Mouse (Mus musculus) brain, adult 2 months (tissue): ENCODE data around the gene Gm13272.
"Not testable (repeated sequence)": the region's sequence is repeated elsewhere in the genome, so short reads cannot be mapped to it uniquely, and the experiment has no call there.

Experiments used
- DNase-seq: peaks from one replicate; pipeline ENCODE4 v3.0.0; 2011; ENCODE audit warnings: low read depth, low spot score

The Gm13272 gene

DNA sequence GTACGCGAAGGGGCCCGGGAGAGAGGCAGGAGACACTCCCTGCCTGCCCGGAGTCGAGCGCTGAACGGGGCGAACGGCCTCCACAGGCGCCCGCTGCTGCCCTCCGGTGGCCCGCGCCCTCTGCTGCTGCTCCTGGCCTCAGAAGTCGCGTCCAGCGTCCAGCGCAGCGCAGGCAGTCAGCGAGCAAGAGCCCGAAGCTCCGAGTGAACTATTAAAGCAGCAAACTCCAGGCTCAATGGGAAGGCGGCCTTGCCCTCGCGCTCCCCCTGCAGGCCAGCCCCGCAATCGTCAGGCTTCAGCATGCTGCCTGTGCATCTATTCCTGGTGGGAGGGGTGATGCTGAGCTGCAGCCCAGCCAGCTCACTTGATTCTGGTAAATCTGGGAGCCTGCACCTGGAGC is 5.8 kb downstream of the Gm13272 start, which contains the start of gene Gm13276:
Gm13276 (plus strand) TSS at position 301 of the 400 bp plus-strand sequence.
- DNase-seq, result not testable (repeated sequence)

DNA sequence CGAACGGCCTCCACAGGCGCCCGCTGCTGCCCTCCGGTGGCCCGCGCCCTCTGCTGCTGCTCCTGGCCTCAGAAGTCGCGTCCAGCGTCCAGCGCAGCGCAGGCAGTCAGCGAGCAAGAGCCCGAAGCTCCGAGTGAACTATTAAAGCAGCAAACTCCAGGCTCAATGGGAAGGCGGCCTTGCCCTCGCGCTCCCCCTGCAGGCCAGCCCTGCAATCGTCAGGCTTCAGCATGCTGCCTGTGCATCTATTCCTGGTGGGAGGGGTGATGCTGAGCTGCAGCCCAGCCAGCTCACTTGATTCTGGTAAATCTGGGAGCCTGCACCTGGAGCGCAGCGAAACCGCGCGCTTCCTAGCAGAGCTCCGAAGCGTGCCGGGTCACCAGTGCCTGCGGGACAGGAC is 8.8 kb downstream of the Gm13272 start, which contains the start of gene Gm13277:
Gm13277 (plus strand) TSS at position 231 of the 400 bp plus-strand sequence.
- DNase-seq, result not testable (repeated sequence)

DNA sequence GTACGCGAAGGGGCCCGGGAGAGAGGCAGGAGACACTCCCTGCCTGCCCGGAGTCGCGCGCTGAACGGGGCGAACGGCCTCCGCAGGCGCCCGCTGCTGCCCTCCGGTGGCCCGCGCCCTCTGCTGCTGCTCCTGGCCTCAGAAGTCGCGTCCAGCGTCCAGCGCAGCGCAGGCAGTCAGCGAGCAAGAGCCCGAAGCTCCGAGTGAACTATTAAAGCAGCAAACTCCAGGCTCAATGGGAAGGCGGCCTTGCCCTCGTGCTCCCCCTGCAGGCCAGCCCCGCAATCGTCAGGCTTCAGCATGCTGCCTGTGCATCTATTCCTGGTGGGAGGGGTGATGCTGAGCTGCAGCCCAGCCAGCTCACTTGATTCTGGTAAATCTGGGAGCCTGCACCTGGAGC is 11.6 kb downstream of the Gm13272 start, which contains the start of gene Gm13278:
Gm13278 (plus strand) TSS at position 301 of the 400 bp plus-strand sequence.
- not testable (repeated sequence) for DNase-seq

DNA sequence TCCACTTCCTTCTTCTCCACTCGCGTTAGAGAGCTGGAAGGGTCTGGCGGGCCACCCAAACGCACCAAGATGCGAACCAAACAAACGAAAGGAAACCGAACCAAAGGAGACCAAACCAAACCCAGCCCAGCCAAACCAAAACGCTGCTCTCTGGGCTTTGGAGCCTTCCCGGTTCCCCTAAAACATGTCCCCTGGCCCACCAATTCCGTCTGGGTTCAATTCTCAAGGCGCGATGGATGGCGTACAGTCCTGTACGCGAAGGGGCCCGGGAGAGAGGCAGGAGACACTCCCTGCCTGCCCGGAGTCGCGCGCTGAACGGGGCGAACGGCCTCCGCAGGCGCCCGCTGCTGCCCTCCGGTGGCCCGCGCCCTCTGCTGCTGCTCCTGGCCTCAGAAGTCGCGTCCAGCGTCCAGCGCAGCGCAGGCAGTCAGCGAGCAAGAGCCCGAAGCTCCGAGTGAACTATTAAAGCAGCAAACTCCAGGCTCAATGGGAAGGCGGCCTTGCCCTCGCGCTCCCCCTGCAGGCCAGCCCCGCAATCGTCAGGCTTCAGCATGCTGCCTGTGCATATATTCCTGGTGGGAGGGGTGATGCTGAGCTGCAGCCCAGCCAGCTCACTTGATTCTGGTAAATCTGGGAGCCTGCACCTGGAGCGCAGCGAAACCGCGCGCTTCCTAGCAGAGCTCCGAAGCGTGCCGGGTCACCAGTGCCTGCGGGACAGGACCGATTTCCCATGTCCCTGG is 14.5 kb downstream of the Gm13272 start, which contains the start of gene Gm13275:
Gm13275 (plus strand) TSS at position 552 of the 740 bp plus-strand sequence.
- DNase-seq, result not testable (repeated sequence)

DNA sequence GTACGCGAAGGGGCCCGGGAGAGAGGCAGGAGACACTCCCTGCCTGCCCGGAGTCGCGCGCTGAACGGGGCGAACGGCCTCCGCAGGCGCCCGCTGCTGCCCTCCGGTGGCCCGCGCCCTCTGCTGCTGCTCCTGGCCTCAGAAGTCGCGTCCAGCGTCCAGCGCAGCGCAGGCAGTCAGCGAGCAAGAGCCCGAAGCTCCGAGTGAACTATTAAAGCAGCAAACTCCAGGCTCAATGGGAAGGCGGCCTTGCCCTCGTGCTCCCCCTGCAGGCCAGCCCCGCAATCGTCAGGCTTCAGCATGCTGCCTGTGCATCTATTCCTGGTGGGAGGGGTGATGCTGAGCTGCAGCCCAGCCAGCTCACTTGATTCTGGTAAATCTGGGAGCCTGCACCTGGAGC is 17.4 kb downstream of the Gm13272 start, which contains the start of gene Gm13279:
Gm13279 (plus strand) TSS at position 301 of the 400 bp plus-strand sequence.
- DNase-seq, result not testable (repeated sequence)

DNA sequence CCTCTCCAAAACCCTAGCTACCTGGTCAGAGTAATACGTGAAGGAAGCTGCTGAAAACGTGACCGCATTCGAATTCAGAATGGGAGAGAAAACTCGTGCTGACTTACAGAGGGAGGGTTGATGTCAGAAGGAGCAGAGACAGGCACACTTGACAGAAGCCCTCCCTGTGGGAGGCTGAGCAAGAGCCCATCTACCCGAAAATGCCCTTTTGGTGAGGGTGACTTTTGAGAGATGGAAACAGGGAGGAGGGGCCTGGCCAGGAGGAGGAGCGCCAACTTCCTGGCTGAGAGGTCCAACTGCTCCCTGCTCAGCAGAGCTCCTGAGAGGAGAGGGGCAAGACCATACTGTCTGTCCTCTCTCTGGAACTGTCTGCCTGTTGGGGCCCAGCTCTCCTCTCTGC is 19.7 kb downstream of the Gm13272 start, which contains the start of gene Gm13285:
Gm13285 (plus strand) TSS at position 301 of the 400 bp plus-strand sequence.
- not testable (repeated sequence) for DNase-seq

DNA sequence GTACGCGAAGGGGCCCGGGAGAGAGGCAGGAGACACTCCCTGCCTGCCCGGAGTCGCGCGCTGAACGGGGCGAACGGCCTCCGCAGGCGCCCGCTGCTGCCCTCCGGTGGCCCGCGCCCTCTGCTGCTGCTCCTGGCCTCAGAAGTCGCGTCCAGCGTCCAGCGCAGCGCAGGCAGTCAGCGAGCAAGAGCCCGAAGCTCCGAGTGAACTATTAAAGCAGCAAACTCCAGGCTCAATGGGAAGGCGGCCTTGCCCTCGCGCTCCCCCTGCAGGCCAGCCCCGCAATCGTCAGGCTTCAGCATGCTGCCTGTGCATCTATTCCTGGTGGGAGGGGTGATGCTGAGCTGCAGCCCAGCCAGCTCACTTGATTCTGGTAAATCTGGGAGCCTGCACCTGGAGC is 23.3 kb downstream of the Gm13272 start, which contains the start of gene Gm13287:
Gm13287 (plus strand) TSS at position 301 of the 400 bp plus-strand sequence.
- DNase-seq, result not testable (repeated sequence)

DNA sequence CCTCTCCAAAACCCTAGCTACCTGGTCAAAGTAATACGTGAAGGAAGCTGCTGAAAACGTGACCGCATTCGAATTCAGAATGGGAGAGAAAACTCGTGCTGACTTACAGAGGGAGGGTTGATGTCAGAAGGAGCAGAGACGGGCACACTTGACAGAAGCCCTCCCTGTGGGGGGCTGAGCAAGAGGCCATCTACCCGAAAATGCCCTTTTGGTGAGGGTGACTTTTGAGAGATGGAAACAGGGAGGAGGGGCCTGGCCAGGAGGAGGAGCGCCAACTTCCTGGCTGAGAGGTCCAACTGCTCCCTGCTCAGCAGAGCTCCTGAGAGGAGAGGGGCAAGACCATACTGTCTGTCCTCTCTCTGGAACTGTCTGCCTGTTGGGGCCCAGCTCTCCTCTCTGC is 25.6 kb downstream of the Gm13272 start, which contains the start of gene Gm13288:
Gm13288 (plus strand) TSS at position 301 of the 400 bp plus-strand sequence.
- not testable (repeated sequence) for DNase-seq

DNA sequence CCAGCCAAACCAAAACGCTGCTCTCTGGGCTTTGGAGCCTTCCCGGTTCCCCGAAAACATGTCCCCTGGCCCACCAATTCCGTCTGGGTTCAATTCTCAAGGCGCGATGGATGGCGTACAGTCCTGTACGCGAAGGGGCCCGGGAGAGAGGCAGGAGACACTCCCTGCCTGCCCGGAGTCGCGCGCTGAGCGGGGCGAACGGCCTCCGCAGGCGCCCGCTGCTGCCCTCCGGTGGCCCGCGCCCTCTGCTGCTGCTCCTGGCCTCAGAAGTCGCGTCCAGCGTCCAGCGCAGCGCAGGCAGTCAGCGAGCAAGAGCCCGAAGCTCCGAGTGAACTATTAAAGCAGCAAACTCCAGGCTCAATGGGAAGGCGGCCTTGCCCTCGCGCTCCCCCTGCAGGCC is 26.1 kb downstream of the Gm13272 start:
- not testable (repeated sequence) for DNase-seq

DNA sequence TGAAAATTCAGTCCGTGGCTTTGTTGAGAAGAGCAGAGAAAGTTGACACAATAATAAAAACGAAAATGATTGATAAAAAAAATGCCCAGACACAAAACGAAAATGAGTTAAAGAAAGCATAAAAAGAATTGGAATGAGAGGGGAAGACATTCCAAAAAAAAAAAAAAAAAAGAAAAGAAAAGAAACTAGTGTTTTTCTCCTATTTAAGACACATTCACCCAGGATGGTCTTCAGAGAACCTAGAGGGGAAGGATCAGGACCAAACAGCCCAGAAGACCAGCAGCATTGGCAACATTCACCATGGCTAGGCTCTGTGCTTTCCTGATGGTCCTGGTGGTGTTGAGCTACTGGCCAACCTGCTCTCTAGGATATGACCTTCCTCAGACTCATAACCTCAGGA is 36.3 kb downstream of the Gm13272 start, which contains the start of gene Ifna7:
Ifna7 (plus strand) TSS at position 301 of the 400 bp plus-strand sequence.
- DNase-seq, result no peak

DNA sequence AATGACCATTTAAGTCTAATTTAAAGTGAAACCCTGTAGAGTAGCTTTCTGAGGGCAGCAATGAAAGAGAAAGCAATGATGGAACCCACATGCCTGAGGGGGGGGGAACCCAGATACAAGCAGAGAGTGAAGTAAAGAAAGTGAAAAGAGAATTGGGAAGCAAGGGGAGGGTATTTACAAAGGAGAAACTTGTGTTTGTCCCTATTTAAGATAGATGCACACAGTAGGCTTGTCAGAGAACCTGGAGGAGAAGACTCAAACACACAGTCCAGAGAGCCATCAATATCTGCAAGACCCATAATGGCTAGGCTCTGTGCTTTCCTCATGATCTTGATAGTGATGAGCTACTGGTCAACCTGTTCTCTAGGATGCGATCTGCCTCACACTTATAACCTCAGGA is 40.0 kb downstream of the Gm13272 start, which contains the start of gene Ifna11:
Ifna11 (plus strand) TSS at position 301 of the 400 bp plus-strand sequence.
- no peak for DNase-seq

DNA sequence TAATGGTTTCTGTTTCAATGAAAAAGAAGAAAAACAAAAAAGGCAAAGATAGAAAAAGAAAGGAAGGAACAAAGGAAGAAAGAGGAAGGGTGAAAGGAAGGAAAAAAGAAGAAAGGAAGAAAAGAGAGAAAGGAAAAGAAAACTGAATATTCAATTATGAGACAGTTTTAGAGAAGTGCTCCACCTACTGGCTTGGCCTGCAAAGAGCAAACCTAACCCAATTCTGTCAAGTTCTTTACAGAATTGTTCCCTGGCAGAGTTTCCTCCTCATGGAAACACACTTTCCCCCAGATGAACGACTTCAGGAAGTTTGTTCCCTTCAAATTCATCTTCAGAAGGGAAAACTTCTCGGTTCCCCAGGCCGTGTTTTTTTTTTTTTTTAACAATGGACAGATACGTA is 43.3 kb downstream of the Gm13272 start:
- DNase-seq, result peak; percentile 31

DNA sequence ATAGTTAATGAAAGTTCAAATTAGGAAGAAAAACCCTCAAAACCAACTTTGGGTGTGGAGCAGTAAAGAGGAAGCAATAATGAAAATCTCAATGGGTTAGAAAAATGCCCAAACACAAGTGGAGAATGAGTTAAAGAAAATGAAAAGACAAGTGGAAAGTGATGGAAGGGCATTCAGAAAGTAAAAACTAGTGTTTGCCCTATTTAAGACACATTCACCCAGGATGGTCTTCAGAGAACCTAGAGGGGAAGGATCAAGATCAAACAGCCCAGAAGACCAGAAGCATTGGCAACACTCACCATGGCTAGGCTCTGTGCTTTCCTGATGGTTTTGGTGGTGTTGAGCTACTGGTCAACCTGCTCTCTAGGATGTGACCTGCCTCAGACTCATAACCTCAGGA is 47.5 kb downstream of the Gm13272 start, which contains the start of gene Ifna6:
Ifna6 (plus strand) TSS at position 301 of the 400 bp plus-strand sequence.
- DNase-seq, result not testable (repeated sequence)
